9 mouse cellular contexts compared by ENCODE assay signal in the genomic region with DNA sequence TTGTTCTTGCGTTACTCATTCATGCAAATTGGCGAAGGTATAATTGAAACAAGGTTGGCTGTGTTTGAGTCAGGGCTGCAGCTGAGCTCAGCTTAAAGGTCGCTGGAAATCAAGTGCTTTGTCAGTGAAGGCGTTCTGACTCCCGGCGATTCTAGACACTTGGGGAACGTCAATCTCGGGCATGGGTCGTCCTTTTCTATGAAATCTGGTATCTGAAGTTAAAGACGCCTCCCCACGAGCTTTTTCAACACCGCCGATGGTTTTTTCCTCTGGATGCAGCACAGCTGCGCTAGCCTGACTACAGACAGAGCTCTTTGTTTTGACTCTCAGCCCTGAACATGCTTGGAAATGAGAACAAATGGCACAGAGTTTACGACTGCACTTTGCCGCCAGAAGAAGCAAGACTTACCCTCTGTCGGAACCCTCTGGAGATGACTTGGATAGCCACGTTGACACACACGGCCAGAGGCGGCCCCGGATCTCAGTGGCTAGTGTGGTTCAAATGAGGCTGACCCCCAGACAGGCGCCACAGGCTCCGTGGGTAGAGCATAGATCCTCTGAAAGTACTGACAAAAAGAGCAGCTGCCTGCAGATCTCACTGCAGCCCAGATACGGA. TPM values are rescaled to one million over a fixed set of nuclear protein-coding genes. Genes with fewer than 3 reads are reported as not detected.
A peak's percentile ranks its signal among the peaks of the same experiment; 100 is the strongest.
DNase-seq lines count a peak whose midpoint lies in the region; ATAC-seq and TF ChIP-seq lines count a peak whose summit lies in the region.
"Had no signal": no experiment of that assay in that cellular context is flagged by ENCODE, and none has a peak within 500 bp of the region (broad histone marks: within the 10 kb centered on the region; RNA-seq: fewer than 3 reads in every experiment).

No protein-coding gene starts in this region.

- WGBS in heart, postnatal 0 days, result 50% methylated on average over 24 of the region's 24 CpGs
- WGBS in neural tube, embryonic 15.5 days, result 35% methylated on average over 24 of the region's 24 CpGs

- H3K9ac ChIP-seq in heart, postnatal 0 days (replicated peaks; ENCODE audit: low read depth, low read length), result 0 out of 2 replicates have a peak overlapping the region, but pooled peaks have one; percentile 2
- H3K9ac ChIP-seq in neural tube, embryonic 15.5 days (replicated peaks), result 0 out of 2 replicates have a peak overlapping the region, but pooled peaks have one; percentile 5

- H3K27me3 ChIP-seq in heart, postnatal 0 days (ENCODE audit: control insufficient read depth, insufficient read depth, low read length), result no peaks in the 10 kb centered on the region
- H3K27me3 ChIP-seq in neural tube, embryonic 15.5 days (replicated peaks), result no peaks in the 10 kb centered on the region

- no peaks in the 10 kb centered on the region for H3K9me3 ChIP-seq in heart, postnatal 0 days (replicated peaks; ENCODE audit: control insufficient read depth, low read length)
- H3K9me3 ChIP-seq in neural tube, embryonic 15.5 days (replicated peaks), result no peaks in the 10 kb centered on the region

- peaks cover 24% of the 10 kb centered on the region for H3K4me1 ChIP-seq in heart, postnatal 0 days (ENCODE audit: control insufficient read depth, insufficient read depth)
- H3K4me1 ChIP-seq in neural tube, embryonic 15.5 days, result peaks cover 51% of the 10 kb centered on the region

- peak overlapping the region; percentile 60 for H3K27ac ChIP-seq in heart, postnatal 0 days (ENCODE audit: low read depth)
- peak overlapping the region; percentile 74 for H3K27ac ChIP-seq in neural tube, embryonic 15.5 days (replicated peaks)

- no peak overlapping the region; the same call in 1 of the 2 replicates for H3K4me2 ChIP-seq in heart, postnatal 0 days (ENCODE audit: low read depth, low read length)
- peak overlapping the region; percentile 19 for H3K4me2 ChIP-seq in neural tube, embryonic 15.5 days
- H3K4me2 ChIP-seq: liver, embryonic 11.5 days had no signal

- no peak for ATAC-seq in heart, postnatal 0 days (ENCODE audit: insufficient read depth, low read depth)
- peak; percentile 57 for ATAC-seq in neural tube, embryonic 15.5 days (ENCODE audit: low FRiP score)

- TF ChIP-seq EP300 in heart, postnatal 0 days (IDR thresholded peaks at IDR 0.05; ENCODE audit: low read depth), result no peak

- peaks cover 61% of the 10 kb centered on the region for H3K36me3 ChIP-seq in heart, postnatal 0 days (replicated peaks; ENCODE audit: control insufficient read depth, insufficient read depth, low read length)
- peaks cover 48% of the 10 kb centered on the region for H3K36me3 ChIP-seq in neural tube, embryonic 15.5 days

- H3K4me3 ChIP-seq in heart, postnatal 0 days (ENCODE audit: low read depth, low read length), result no peak overlapping the region
- H3K4me3 ChIP-seq in neural tube, embryonic 15.5 days (replicated peaks), result no peak overlapping the region

- no peak for TF ChIP-seq CTCF in heart, postnatal 0 days (IDR thresholded peaks at IDR 0.05; ENCODE audit: low read depth)

- DNase-seq in heart, adult 18-20 months, result peak; percentile 27 to 58
- no peak for DNase-seq in heart, adult 8-10 months (ENCODE audit: low spot score)
- DNase-seq in ovary, postnatal 36 days (ENCODE audit: low spot score), result peak; percentile 23
- DNase-seq in ovary, postnatal 14 days (ENCODE audit: low spot score), result no peak
- DNase-seq in heart, postnatal 0 days (ENCODE audit: low spot score), result no peak
- DNase-seq in cerebellum, adult 8-10 months, result no peak
- no peak for DNase-seq in testis, postnatal 14 days (ENCODE audit: low spot score)

RNA-seq across cellular contexts. Expression of a gene that starts 31.0 kb away (rescaled TPM):
- 100 to 1,000 TPM; 343 to 345 TPM for total RNA-seq in heart, adult 18-20 months (2021)
- 100 to 1,000 TPM; 344 to 366 (median 354) TPM for total RNA-seq in heart, adult 8-10 months (2022)
- total RNA-seq in heart, postnatal 0 days (2014; rRNA removed; ENCODE audit: low replicate concordance), result 444 and 493 TPM in 2 replicates
- polyA plus RNA-seq in heart, postnatal 0 days (2015; fragmentation: Nextera tagmentation; extraction: Ambion mirVana), result 294 and 303 TPM in 2 replicates
- 375 and 397 TPM in 2 replicates for polyA plus RNA-seq in neural tube, embryonic 15.5 days (2015; fragmentation: Nextera tagmentation; extraction: Ambion mirVana)

Comparison
In these comparisons a context has a peak if more than half of its experiments do, and no peak if none do; other contexts are left out.
1. DNase-seq: peak in heart, adult 18-20 months (2 of 2) and ovary, postnatal 36 days (single experiment); none in heart, adult 8-10 months (single experiment), ovary, postnatal 14 days (single experiment), heart, postnatal 0 days (single experiment), cerebellum, adult 8-10 months (single experiment) and testis, postnatal 14 days (single experiment).